Mouse (Mus musculus) neural tube, embryonic 14.5 days (tissue): ENCODE results near the gene Cwc27. TPM values are rescaled to one million over a fixed set of nuclear protein-coding genes. Genes with fewer than 3 reads are reported as not detected.

Experiments
- ATAC-seq: fragments of 200-750 bp; cut with Nextera tagmentation; 2 replicates; pipeline ENCODE4 v1.8.0; 2017; ENCODE audit warnings: low read depth, mild to moderate bottlenecking, moderate TSS enrichment, moderate library complexity
- H3K27ac ChIP-seq: fragments of 300-500 bp; sonication (generic); 2 replicates; pipeline ENCODE4 v1.5.1; 2014; ENCODE audit warnings: low read depth, mild to moderate bottlenecking, control low read depth, low read length, moderate library complexity, mixed read lengths
- H3K27me3 ChIP-seq: fragments of 300-500 bp; sonication (generic); 2 replicates; pipeline ENCODE4 v1.6.1; 2014; ENCODE audit warnings: low read length; ENCODE audit not compliant: control insufficient read depth, insufficient read depth
- H3K36me3 ChIP-seq: fragments of 300-500 bp; sonication (generic); 2 replicates; pipeline ENCODE4 v1.6.1; 2014; ENCODE audit warnings: low read length, mixed read lengths; ENCODE audit not compliant: control insufficient read depth, insufficient read depth
- H3K4me1 ChIP-seq: fragments of 300-500 bp; sonication (generic); 2 replicates; pipeline ENCODE4 v1.6.1; 2014; ENCODE audit warnings: low read length; ENCODE audit not compliant: control insufficient read depth, insufficient read depth
- H3K4me2 ChIP-seq: fragments of 300-500 bp; sonication (generic); 2 replicates; pipeline ENCODE4 v1.6.1; 2014; ENCODE audit warnings: mild to moderate bottlenecking, low read depth, low read length, control low read depth
- H3K4me3 ChIP-seq: fragments of 300-500 bp; sonication (generic); 2 replicates; pipeline ENCODE4 v1.5.1; 2014; ENCODE audit warnings: low read depth, low read length, control low read depth, mixed read lengths
- H3K9ac ChIP-seq: fragments of 300-500 bp; sonication (generic); replicated peaks from 2 replicates; pipeline ENCODE4 v1.6.1; 2014; ENCODE audit warnings: low read depth, mild to moderate bottlenecking, control low read depth, low read length, mixed read lengths
- H3K9me3 ChIP-seq: fragments of 300-500 bp; sonication (generic); 2 replicates; pipeline ENCODE4 v1.6.1; 2016; ENCODE audit warnings: low read length; ENCODE audit not compliant: control insufficient read depth
- WGBS: fragments of 180-500 bp; shearing (Covaris S2); extraction: QIAGEN DNeasy Blood & Tissue Kit; methylation state at CpG from one replicate; pipeline ENCODE4 v1.1.7; 2014; 5-methylcytosine and 5-hydroxymethylcytosine counted together
- polyA plus RNA-seq: library from polyadenylated mRNA; unstranded; fragments of >200 nt; fragmentation: Nextera tagmentation; extraction: Ambion mirVana; gene quantifications from 2 replicates; pipeline ENCODE4 v1.2.1, GENCODE M21; 2014

Cwc27 gene
- polyA plus RNA-seq, 1 experiment from 2014 or later, result 25.0 TPM

- 78% methylated on average over 11 of the region's 11 CpGs for WGBS
- Histone ChIP-seq H3K27ac (no peak overlapping the region), H3K36me3 (peaks cover 4% of the 10 kb centered on the region; the same call in 1 of the 2 replicates), H3K9ac (no peak overlapping the region), H3K4me2 (no peak overlapping the region), H3K4me1 (no peaks in the 10 kb centered on the region), H3K4me3 (no peak overlapping the region), H3K27me3 (no peaks in the 10 kb centered on the region), H3K9me3 (no peaks in the 10 kb centered on the region)
- ATAC-seq, result peak; percentile 31; the same call in 1 of the 2 replicates
These were observed 189.6 kb downstream of the Cwc27 start for GRCm38 (mm10) chr13:104627169-104627909.

- ATAC-seq, result no peak
- no peak overlapping the region for H3K27ac ChIP-seq
- no peaks in the 10 kb centered on the region for H3K4me1 ChIP-seq
- no peak overlapping the region for H3K4me3 ChIP-seq
- H3K4me2 ChIP-seq, result no peak overlapping the region
- 80% methylated on average over 12 of the region's 12 CpGs for WGBS
- peaks cover 4% of the 10 kb centered on the region; the same call in 1 of the 2 replicates for H3K36me3 ChIP-seq
- no peak overlapping the region for H3K9ac ChIP-seq
- no peaks in the 10 kb centered on the region for H3K27me3 ChIP-seq
- no peaks in the 10 kb centered on the region for H3K9me3 ChIP-seq
These were observed 193.6 kb downstream of the Cwc27 start for GRCm38 (mm10) chr13:104623130-104623891.

- H3K4me3 ChIP-seq, result no peak overlapping the region
- no peak for ATAC-seq
- H3K4me1 ChIP-seq, result no peaks in the 10 kb centered on the region
- no peak overlapping the region for H3K9ac ChIP-seq
- no peaks in the 10 kb centered on the region for H3K9me3 ChIP-seq
- no peak overlapping the region for H3K4me2 ChIP-seq
- peaks cover 4% of the 10 kb centered on the region; the same call in 1 of the 2 replicates for H3K36me3 ChIP-seq
- WGBS, result 87% methylated on average over 6 of the region's 6 CpGs
- no peaks in the 10 kb centered on the region for H3K27me3 ChIP-seq
- H3K27ac ChIP-seq, result no peak overlapping the region
These were observed 194.7 kb downstream of the Cwc27 start for GRCm38 (mm10) chr13:104622102-104622743.

GRCm38 (mm10) chr13:104620423-104620822, 196.5 kb downstream of the Cwc27 start:
- H3K4me2 ChIP-seq, result no peak overlapping the region
- no peak overlapping the region for H3K27ac ChIP-seq
- no peaks in the 10 kb centered on the region for H3K4me1 ChIP-seq
- H3K4me3 ChIP-seq, result no peak overlapping the region
- H3K36me3 ChIP-seq, result peaks cover 4% of the 10 kb centered on the region; the same call in 1 of the 2 replicates
- no peak for ATAC-seq
- H3K9ac ChIP-seq, result no peak overlapping the region
- H3K9me3 ChIP-seq, result no peaks in the 10 kb centered on the region
- H3K27me3 ChIP-seq, result no peaks in the 10 kb centered on the region
- 79% methylated on average over 2 of the region's 2 CpGs for WGBS

GRCm38 (mm10) chr13:104619503-104620288, 197.2 kb downstream of the Cwc27 start:
- no peaks in the 10 kb centered on the region for H3K4me1 ChIP-seq
- no peaks in the 10 kb centered on the region for H3K9me3 ChIP-seq
- H3K4me3 ChIP-seq, result no peak overlapping the region
- H3K9ac ChIP-seq, result no peak overlapping the region
- peaks cover 4% of the 10 kb centered on the region; the same call in 1 of the 2 replicates for H3K36me3 ChIP-seq
- 93% methylated on average over 7 of the region's 7 CpGs for WGBS
- H3K4me2 ChIP-seq, result no peak overlapping the region
- no peak for ATAC-seq
- H3K27me3 ChIP-seq, result no peaks in the 10 kb centered on the region
- H3K27ac ChIP-seq, result no peak overlapping the region

GRCm38 (mm10) chr13:104617201-104617600, 199.7 kb downstream of the Cwc27 start:
- WGBS, result 91% methylated on average over 4 of the region's 4 CpGs
- H3K4me3 ChIP-seq, result no peak overlapping the region
- H3K9me3 ChIP-seq, result no peaks in the 10 kb centered on the region
- no peaks in the 10 kb centered on the region for H3K4me1 ChIP-seq
- no peaks in the 10 kb centered on the region for H3K36me3 ChIP-seq
- H3K27me3 ChIP-seq, result no peaks in the 10 kb centered on the region
- H3K27ac ChIP-seq, result no peak overlapping the region
- ATAC-seq, result no peak
- H3K4me2 ChIP-seq, result no peak overlapping the region
- H3K9ac ChIP-seq, result no peak overlapping the region

- Histone ChIP-seq H3K9ac (no peak overlapping the region), H3K27ac (no peak overlapping the region)
These were observed 200.7 kb downstream of the Cwc27 start for GRCm38 (mm10) chr13:104615999-104616810.

GRCm38 (mm10) chr13:104615111-104615510, 201.8 kb downstream of the Cwc27 start:
- 96% methylated on average over 7 of the region's 7 CpGs for WGBS
- no peak overlapping the region for H3K4me3 ChIP-seq
- no peaks in the 10 kb centered on the region for H3K36me3 ChIP-seq
- no peaks in the 10 kb centered on the region for H3K9me3 ChIP-seq
- no peak overlapping the region for H3K27ac ChIP-seq
- ATAC-seq, result no peak
- no peak overlapping the region for H3K4me2 ChIP-seq
- H3K4me1 ChIP-seq, result no peaks in the 10 kb centered on the region
- no peaks in the 10 kb centered on the region for H3K27me3 ChIP-seq
- H3K9ac ChIP-seq, result no peak overlapping the region

More at GRCm38 (mm10) chr13:104615999-104616810, 200.7 kb downstream of the Cwc27 start:
- no peaks in the 10 kb centered on the region for H3K27me3 ChIP-seq
- no peak overlapping the region for H3K4me2 ChIP-seq
- H3K4me1 ChIP-seq, result no peaks in the 10 kb centered on the region
- no peak for ATAC-seq
- no peak overlapping the region for H3K4me3 ChIP-seq
- no peaks in the 10 kb centered on the region for H3K36me3 ChIP-seq
- 79% methylated on average over 18 of the region's 18 CpGs for WGBS
- H3K9me3 ChIP-seq, result no peaks in the 10 kb centered on the region
